Mouse (Mus musculus) neural tube, embryonic 13.5 days (tissue): ENCODE results near the gene Wdr83. TPM values are rescaled to one million over a fixed set of nuclear protein-coding genes. Genes with fewer than 3 reads are reported as not detected.
"Not testable (repeated sequence)": the region's sequence is repeated elsewhere in the genome, so short reads cannot be mapped to it uniquely, and the experiment has no call there.

Experiments used
- ATAC-seq: fragments of 200-750 bp; cut with Nextera tagmentation; 2 replicates; pipeline ENCODE4 v1.8.0; 2017; ENCODE audit warnings: low read depth, mild to moderate bottlenecking, moderate TSS enrichment, moderate library complexity
- H3K27ac ChIP-seq: fragments of 300-500 bp; sonication (generic); replicated peaks from 2 replicates; pipeline ENCODE4 v1.5.1; 2015; ENCODE audit warnings: moderate library complexity, mild to moderate bottlenecking, inconsistent platforms
- H3K27me3 ChIP-seq: fragments of 300-500 bp; sonication (generic); 2 replicates; pipeline ENCODE4 v1.6.1; 2015; ENCODE audit warnings: mild to moderate bottlenecking, inconsistent platforms
- H3K36me3 ChIP-seq: fragments of 300-500 bp; sonication (generic); 2 replicates; pipeline ENCODE4 v1.6.1; 2015; ENCODE audit warnings: mild to moderate bottlenecking, inconsistent platforms
- H3K4me1 ChIP-seq: fragments of 300-500 bp; sonication (generic); replicated peaks from 2 replicates; pipeline ENCODE4 v1.6.1; 2015; ENCODE audit warnings: inconsistent platforms
- H3K4me2 ChIP-seq: fragments of 300-500 bp; sonication (generic); 2 replicates; pipeline ENCODE4 v1.6.1; 2015; ENCODE audit warnings: inconsistent platforms, mild to moderate bottlenecking, moderate library complexity
- H3K4me3 ChIP-seq: fragments of 300-500 bp; sonication (generic); 2 replicates; pipeline ENCODE4 v1.5.1; 2015; ENCODE audit warnings: mild to moderate bottlenecking, inconsistent platforms
- H3K9ac ChIP-seq: fragments of 300-500 bp; sonication (generic); 2 replicates; pipeline ENCODE4 v1.6.1; 2015; ENCODE audit warnings: moderate library complexity, mild to moderate bottlenecking, inconsistent platforms
- H3K9me3 ChIP-seq: fragments of 300-500 bp; sonication (generic); 2 replicates; pipeline ENCODE4 v1.6.1; 2016; ENCODE audit warnings: inconsistent platforms
- WGBS: fragments of 180-500 bp; shearing (Covaris S2); methylation state at CpG from one replicate; pipeline ENCODE4 v1.1.7; 2015; 5-methylcytosine and 5-hydroxymethylcytosine counted together
- polyA plus RNA-seq: library from polyadenylated mRNA; unstranded; fragments of >200 nt; fragmentation: Nextera tagmentation; extraction: Ambion mirVana; gene quantifications from 2 replicates; pipeline ENCODE4 v1.2.1, GENCODE M21; 2015

Gene Wdr83
- polyA plus RNA-seq, result 56.5 and 58.6 TPM in 2 replicates

GRCm38 (mm10) chr8:85081216-85081555, at the start of gene Wdr83:
Wdr83 (minus strand) TSS chr8:85081306.
- 2% methylated on average over 9 of the region's 9 CpGs for WGBS
- Histone ChIP-seq H3K4me3 (peak within 1 kb of the TSS; percentile 92), H3K9me3 (no peaks in the 10 kb centered on the region), H3K4me2 (peak within 1 kb of the TSS; percentile 94), H3K27ac (peak within 1 kb of the TSS; percentile 54), H3K4me1 (peaks cover 47% of the 10 kb centered on the region), H3K36me3 (peaks cover 30% of the 10 kb centered on the region), H3K9ac (peak within 1 kb of the TSS; percentile 93), H3K27me3 (no peaks in the 10 kb centered on the region)
- peak; percentile 24 for ATAC-seq

GRCm38 (mm10) chr8:85123691-85124090, 42.6 kb upstream of the Wdr83 start:
- 93% methylated on average over 8 of the region's 8 CpGs for WGBS

GRCm38 (mm10) chr8:85122995-85123394, 41.9 kb upstream of the Wdr83 start, which contains the start of gene Zfp791:
Zfp791 (minus strand) TSS chr8:85123095.
- Histone ChIP-seq H3K4me2 (no peak within 1 kb of the TSS), H3K27ac (no peak within 1 kb of the TSS), H3K36me3 (no peaks in the 10 kb centered on the region), H3K9ac (no peak within 1 kb of the TSS), H3K4me1 (peaks cover 10% of the 10 kb centered on the region; the same call in 1 of the 2 replicates), H3K9me3 (no peaks in the 10 kb centered on the region), H3K27me3 (no peaks in the 10 kb centered on the region), H3K4me3 (no peak within 1 kb of the TSS)
- ATAC-seq, result no peak
- WGBS, result 85% methylated on average over 3 of the region's 3 CpGs

More at GRCm38 (mm10) chr8:85123691-85124090, 42.6 kb upstream of the Wdr83 start:
- no peak for ATAC-seq
- Histone ChIP-seq H3K27ac (no peak overlapping the region), H3K27me3 (no peaks in the 10 kb centered on the region), H3K4me2 (no peak overlapping the region), H3K36me3 (no peaks in the 10 kb centered on the region), H3K4me1 (peaks cover 7% of the 10 kb centered on the region; the same call in 1 of the 2 replicates), H3K9ac (no peak overlapping the region), H3K4me3 (no peak overlapping the region), H3K9me3 (no peaks in the 10 kb centered on the region)

- not testable (repeated sequence) for H3K4me3 ChIP-seq, H3K4me1 ChIP-seq, H3K27me3 ChIP-seq, ATAC-seq, H3K36me3 ChIP-seq, H3K9ac ChIP-seq, H3K27ac ChIP-seq, H3K4me2 ChIP-seq, H3K9me3 ChIP-seq
- WGBS, result 82% methylated on average over 5 of the region's 5 CpGs
These were observed 39.1 kb upstream of the Wdr83 start for GRCm38 (mm10) chr8:85120251-85120650.

GRCm38 (mm10) chr8:85119052-85119981, 38.2 kb upstream of the Wdr83 start:
- peaks cover 10% of the 10 kb centered on the region; the same call in 1 of the 2 replicates for H3K4me1 ChIP-seq
- no peaks in the 10 kb centered on the region for H3K27me3 ChIP-seq
- peak overlapping the region; percentile 68 for H3K27ac ChIP-seq
- H3K4me2 ChIP-seq, result peak overlapping the region; percentile 66
- H3K9ac ChIP-seq, result peak overlapping the region; percentile 73
- WGBS, result 7% methylated on average over 37 of the region's 37 CpGs
- H3K36me3 ChIP-seq, result no peaks in the 10 kb centered on the region
- peak overlapping the region; percentile 59 for H3K4me3 ChIP-seq
- H3K9me3 ChIP-seq, result no peaks in the 10 kb centered on the region
- peak; percentile 86 for ATAC-seq

- Histone ChIP-seq H3K27ac (no peak overlapping the region), H3K4me2 (no peak overlapping the region), H3K36me3 (peaks cover under 1% of the 10 kb centered on the region), H3K4me1 (peaks cover 10% of the 10 kb centered on the region; the same call in 1 of the 2 replicates), H3K9ac (no peak overlapping the region), H3K27me3 (no peaks in the 10 kb centered on the region), H3K4me3 (no peak overlapping the region), H3K9me3 (no peaks in the 10 kb centered on the region)
- ATAC-seq, result no peak
- 92% methylated on average over 7 of the region's 7 CpGs for WGBS
These were observed 35.9 kb upstream of the Wdr83 start for GRCm38 (mm10) chr8:85116984-85117383.

- WGBS, result 62% methylated on average over 4 of the region's 4 CpGs
- ATAC-seq, result no peak
- Histone ChIP-seq H3K4me1 (peaks cover 10% of the 10 kb centered on the region; the same call in 1 of the 2 replicates), H3K4me3 (no peak overlapping the region), H3K9me3 (0 out of 2 replicates have a peak, but pooled peaks cover 10% of the 10 kb centered on the region), H3K4me2 (no peak overlapping the region), H3K9ac (no peak overlapping the region), H3K36me3 (peaks cover 15% of the 10 kb centered on the region), H3K27me3 (no peaks in the 10 kb centered on the region), H3K27ac (no peak overlapping the region)
These were observed 34.4 kb upstream of the Wdr83 start for GRCm38 (mm10) chr8:85115501-85115900.

GRCm38 (mm10) chr8:85113241-85113640, 32.1 kb upstream of the Wdr83 start:
- no peak overlapping the region for H3K9ac ChIP-seq
- H3K27ac ChIP-seq, result no peak overlapping the region
- no peaks in the 10 kb centered on the region for H3K4me1 ChIP-seq
- no peak overlapping the region for H3K4me2 ChIP-seq
- H3K27me3 ChIP-seq, result no peaks in the 10 kb centered on the region
- WGBS, result 92% methylated on average over 10 of the region's 10 CpGs
- no peak for ATAC-seq
- peaks cover 36% of the 10 kb centered on the region for H3K36me3 ChIP-seq
- H3K9me3 ChIP-seq, result peaks cover 14% of the 10 kb centered on the region; the same call in 1 of the 2 replicates
- H3K4me3 ChIP-seq, result no peak overlapping the region

GRCm38 (mm10) chr8:85100076-85100665, 19.1 kb upstream of the Wdr83 start:
- no peak overlapping the region for H3K4me2 ChIP-seq
- peaks cover 39% of the 10 kb centered on the region for H3K36me3 ChIP-seq
- H3K9me3 ChIP-seq, result 0 out of 2 replicates have a peak, but pooled peaks cover 5% of the 10 kb centered on the region
- no peaks in the 10 kb centered on the region for H3K4me1 ChIP-seq
- no peak overlapping the region for H3K9ac ChIP-seq
- H3K27ac ChIP-seq, result no peak overlapping the region
- WGBS, result 87% methylated on average over 4 of the region's 4 CpGs
- no peak for ATAC-seq
- H3K4me3 ChIP-seq, result no peak overlapping the region
- H3K27me3 ChIP-seq, result no peaks in the 10 kb centered on the region

GRCm38 (mm10) chr8:85096850-85097249, 15.7 kb upstream of the Wdr83 start:
- peaks cover 58% of the 10 kb centered on the region for H3K36me3 ChIP-seq
- no peak overlapping the region for H3K4me2 ChIP-seq
- H3K27ac ChIP-seq, result no peak overlapping the region
- 0 out of 2 replicates have a peak, but pooled peaks cover 5% of the 10 kb centered on the region for H3K9me3 ChIP-seq
- no peak for ATAC-seq
- no peak overlapping the region for H3K9ac ChIP-seq
- no peaks in the 10 kb centered on the region for H3K27me3 ChIP-seq
- 96% methylated on average over 4 of the region's 4 CpGs for WGBS
- H3K4me3 ChIP-seq, result no peak overlapping the region
- no peaks in the 10 kb centered on the region for H3K4me1 ChIP-seq

GRCm38 (mm10) chr8:85096196-85096595, 15.1 kb upstream of the Wdr83 start:
- Histone ChIP-seq H3K36me3 (peaks cover 58% of the 10 kb centered on the region), H3K27ac (no peak overlapping the region), H3K4me1 (no peaks in the 10 kb centered on the region), H3K9me3 (no peaks in the 10 kb centered on the region), H3K9ac (no peak overlapping the region), H3K4me3 (no peak overlapping the region), H3K4me2 (no peak overlapping the region), H3K27me3 (no peaks in the 10 kb centered on the region)
- ATAC-seq, result no peak
- 95% methylated on average over 16 of the region's 16 CpGs for WGBS

GRCm38 (mm10) chr8:85095566-85095965, 14.5 kb upstream of the Wdr83 start:
- Histone ChIP-seq H3K4me3 (no peak overlapping the region), H3K36me3 (peaks cover 58% of the 10 kb centered on the region), H3K9ac (no peak overlapping the region), H3K27ac (no peak overlapping the region), H3K27me3 (no peaks in the 10 kb centered on the region), H3K9me3 (no peaks in the 10 kb centered on the region), H3K4me2 (no peak overlapping the region), H3K4me1 (no peaks in the 10 kb centered on the region)
- ATAC-seq, result no peak
- 92% methylated on average over 7 of the region's 7 CpGs for WGBS
